Mouse (Mus musculus) MEL (cell line): ENCODE measurements at regions not wholly inside any gene's neighbourhood (a gene's known extent, or its start where the extent isn't known, plus 50 kb on each side); places are given as distances from the start of the nearest gene placed in this dataset.
A peak's percentile ranks its signal among the peaks of the same experiment; 100 is the strongest.

Source experiments
- DNase-seq: peaks from one replicate; pipeline ENCODE4 v3.0.0; 2011; ENCODE audit warnings: low read depth, low spot score
- H3K27ac ChIP-seq: 2 replicates; pipeline ENCODE4 v1.5.1; 2012; ENCODE audit warnings: low read depth, mild to moderate bottlenecking, control low read depth, low read length, moderate library complexity; ENCODE audit not compliant: control insufficient read depth
- H3K27me3 ChIP-seq, 2 experiments: fragments of 150-350 bp in 1 of 2; sonication (generic) in 1 of 2; 2 replicates each; pipeline ENCODE4 v1.6.1; 2012; ENCODE audit warnings: low read length in 2 of 2, mild to moderate bottlenecking in 2 of 2, improper control_type of control experiment in 1 of 2, moderate library complexity in 1 of 2; ENCODE audit not compliant: insufficient read depth in 2 of 2, control insufficient read depth in 1 of 2
- H3K36me3 ChIP-seq, 2 experiments: 2 replicates each; pipeline ENCODE4 v1.6.1; 2012 to 2014; ENCODE audit warnings: low read length in 2 of 2, improper control_type of control experiment in 1 of 2, inconsistent platforms in 1 of 2, mild to moderate bottlenecking in 1 of 2; ENCODE audit not compliant: insufficient read depth in 2 of 2, control insufficient read depth in 1 of 2
- H3K4me1 ChIP-seq, 2 experiments: fragments of 150-350 bp in 1 of 2; sonication (generic) in 1 of 2; 2 replicates each; pipeline ENCODE4 v1.6.1; 2012; ENCODE audit warnings: low read length in 2 of 2, improper control_type of control experiment in 1 of 2, mild to moderate bottlenecking in 1 of 2; ENCODE audit not compliant: insufficient read depth in 2 of 2, control insufficient read depth in 1 of 2
- H3K4me3 ChIP-seq, 2 experiments: fragments of 150-350 bp in 1 of 2; sonication (generic) in 1 of 2; 2 replicates each; pipeline ENCODE4 v1.5.1; 2012; ENCODE audit warnings: low read depth in 2 of 2, low read length in 2 of 2, mild to moderate bottlenecking in 2 of 2, moderate library complexity in 2 of 2, control low read depth in 1 of 2, improper control_type of control experiment in 1 of 2; ENCODE audit not compliant: control insufficient read depth in 1 of 2, insufficient read depth in 1 of 2
- H3K79me2 ChIP-seq: 2 replicates; pipeline ENCODE4 v1.6.1; 2012; ENCODE audit warnings: mild to moderate bottlenecking, low read length, moderate library complexity; ENCODE audit not compliant: control insufficient read depth, poor library complexity, insufficient read depth
- H3K9ac ChIP-seq: 2 replicates; pipeline ENCODE4 v1.6.1; 2012; ENCODE audit warnings: low read depth, mild to moderate bottlenecking, control low read depth, low read length, moderate library complexity; ENCODE audit not compliant: control insufficient read depth, poor library complexity, severe bottlenecking
- H3K9me3 ChIP-seq: fragments of 150-350 bp; sonication (generic); replicated peaks from 2 replicates; pipeline ENCODE4 v1.6.1; 2012; ENCODE audit warnings: mild to moderate bottlenecking, low read length, improper control_type of control experiment, moderate library complexity; ENCODE audit not compliant: insufficient read depth
- CHD1 ChIP-seq: IDR thresholded peaks from 2 replicates; pipeline ENCODE4 v1.6.1; 2012; ENCODE audit warnings: low read depth, mild to moderate bottlenecking, inconsistent platforms, low read length, improper control_type of control experiment
- CHD2 ChIP-seq: IDR thresholded peaks from 2 replicates; pipeline ENCODE4 v1.6.1; 2011; ENCODE audit warnings: low read length, improper control_type of control experiment
- CTCF ChIP-seq, 3 experiments: IDR thresholded peaks in 2 of 3; conservative IDR thresholded peaks in 1 of 3; 2 replicates each; pipeline ENCODE4 v1.5.1; 2011 to 2012; ENCODE audit warnings: low read length in 3 of 3, low read depth in 2 of 3, mild to moderate bottlenecking in 2 of 3, improper control_type of control experiment in 1 of 3, inconsistent platforms in 1 of 3, mixed read lengths in 1 of 3, moderate library complexity in 1 of 3; ENCODE audit not compliant: control insufficient read depth in 1 of 3, insufficient read depth in 1 of 3, poor library complexity in 1 of 3, severe bottlenecking in 1 of 3
- GABPA ChIP-seq: IDR thresholded peaks from 2 replicates; pipeline ENCODE4 v1.6.1; 2012; ENCODE audit warnings: low read depth, mild to moderate bottlenecking, inconsistent platforms, low read length, improper control_type of control experiment, moderate library complexity
- HCFC1 ChIP-seq: IDR thresholded peaks from 2 replicates; pipeline ENCODE4 v1.6.1; 2012; ENCODE audit warnings: low read depth, mild to moderate bottlenecking, inconsistent platforms, low read length, improper control_type of control experiment, moderate library complexity
- JUND ChIP-seq: IDR thresholded peaks from 2 replicates; pipeline ENCODE4 v1.6.1; 2011; ENCODE audit warnings: low read depth, mild to moderate bottlenecking, improper control_type of control experiment, low read length
- MEF2A ChIP-seq: IDR thresholded peaks from 2 replicates; pipeline ENCODE4 v1.6.1; 2014; ENCODE audit warnings: low read depth, mild to moderate bottlenecking, inconsistent platforms, low read length, improper control_type of control experiment; ENCODE audit not compliant: poor library complexity, insufficient replicate concordance, severe bottlenecking; ENCODE audit errors: extremely low read depth
- MXI1 ChIP-seq: IDR thresholded peaks from 2 replicates; pipeline ENCODE4 v1.6.1; 2011; ENCODE audit warnings: mild to moderate bottlenecking, low read depth, low read length, improper control_type of control experiment
- MYB ChIP-seq: IDR thresholded peaks from 2 replicates; pipeline ENCODE4 v1.6.1; 2011; ENCODE audit warnings: mild to moderate bottlenecking, low read depth, low read length, improper control_type of control experiment
- POLR2A ChIP-seq, 2 experiments: IDR thresholded peaks; 2 replicates each; pipeline ENCODE4 v1.6.1; 2011 to 2012; ENCODE audit warnings: low read length in 2 of 2, mild to moderate bottlenecking in 2 of 2, control low read depth in 1 of 2, improper control_type of control experiment in 1 of 2, low read depth in 1 of 2, moderate library complexity in 1 of 2; ENCODE audit not compliant: control insufficient read depth in 1 of 2, insufficient read depth in 1 of 2, poor library complexity in 1 of 2
- SIN3A ChIP-seq: IDR thresholded peaks from 2 replicates; pipeline ENCODE4 v1.6.1; 2012; ENCODE audit warnings: low read length, improper control_type of control experiment, inconsistent platforms
- SMC3 ChIP-seq: IDR thresholded peaks from 2 replicates; pipeline ENCODE4 v1.6.1; 2011; ENCODE audit warnings: low read depth, low read length, improper control_type of control experiment
- TAL1 ChIP-seq: IDR thresholded peaks from 2 replicates; pipeline ENCODE4 v1.6.1; 2012; ENCODE audit warnings: mild to moderate bottlenecking, inconsistent platforms, low read length, moderate library complexity, mixed read lengths
- TCF12 ChIP-seq: IDR thresholded peaks from 2 replicates; pipeline ENCODE4 v1.6.1; 2014; ENCODE audit warnings: low read depth, mild to moderate bottlenecking, inconsistent platforms, low read length, improper control_type of control experiment, moderate library complexity
- ZMIZ1 ChIP-seq: IDR thresholded peaks from 2 replicates; pipeline ENCODE4 v1.6.1; 2012; ENCODE audit warnings: low read depth, mild to moderate bottlenecking, inconsistent platforms, low read length, improper control_type of control experiment, moderate library complexity
- ZNF384 ChIP-seq: IDR thresholded peaks from 2 replicates; pipeline ENCODE4 v1.6.1; 2012; ENCODE audit warnings: low read depth, mild to moderate bottlenecking, inconsistent platforms, low read length, improper control_type of control experiment

GRCm38 (mm10) chr3:84382006-84382405 is 75.3 kb upstream of the Trim2 start:
- Histone ChIP-seq H3K9ac (no peak overlapping the region), H3K4me1 (peaks cover 0 to 10% of the 10 kb centered on the region in 2 experiments; a peak in 3 of 4 replicates)
- TF ChIP-seq MEF2A (no peak), ZNF384 (no peak), MYB (no peak), POLR2A (IDR thresholded peaks at IDR 0.05; ENCODE audit: control insufficient read depth in 1 of 2, insufficient read depth in 1 of 2, low read depth in 1 of 2, low read length in 2 of 2, poor library complexity in 1 of 2) (no peak), CHD2 (no peak), JUND (no peak), MXI1 (no peak), ZMIZ1 (no peak), SMC3 (no peak), HCFC1 (no peak), TAL1 (no peak), GABPA (no peak)
- TF ChIP-seq, all 39 proteins: peak for 0
- Histone ChIP-seq H3K9me3 (no peaks in the 10 kb centered on the region), H3K27me3 (no peaks in the 10 kb centered on the region), H3K4me3 (no peak overlapping the region), H3K79me2 (no peaks in the 10 kb centered on the region), H3K27ac (no peak overlapping the region), H3K36me3 (peaks cover 0 to 2% of the 10 kb centered on the region in 2 experiments; a peak in 2 of 4 replicates)
- DNase-seq, result no peak

DNA sequence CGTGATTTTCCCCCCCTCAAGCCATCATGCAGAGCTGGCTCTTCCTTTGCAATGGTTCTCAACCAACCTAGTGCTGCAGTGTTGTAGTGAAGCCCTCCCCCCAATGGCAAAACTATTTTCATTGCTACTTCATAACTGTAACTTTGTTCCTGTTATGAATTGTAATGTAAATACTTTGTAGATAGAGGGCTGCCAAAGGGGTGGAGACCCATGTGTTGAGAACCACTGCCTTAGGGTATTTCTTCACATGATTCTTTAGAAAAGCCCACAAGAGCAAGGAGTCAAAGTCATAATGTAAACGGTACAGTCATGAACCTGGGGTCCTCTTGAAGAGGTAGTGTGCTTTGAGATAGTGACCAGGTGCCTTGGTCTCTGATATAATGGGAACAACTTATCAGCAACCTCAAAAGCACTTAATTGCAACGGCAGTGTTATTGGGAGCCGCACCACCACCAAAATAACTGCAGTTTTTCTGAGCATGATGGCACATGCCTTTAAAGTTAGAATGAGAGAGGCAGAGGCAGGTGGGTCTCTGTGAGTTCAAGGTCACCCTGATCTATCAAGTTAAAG is 72.4 kb upstream of the Trim2 start:
- H3K4me1 ChIP-seq, result peaks cover 0 to 9% of the 10 kb centered on the region in 2 experiments; a peak in 3 of 4 replicates
- H3K4me3 ChIP-seq, result no peak overlapping the region
- H3K9ac ChIP-seq, result no peak overlapping the region
- H3K79me2 ChIP-seq, result no peaks in the 10 kb centered on the region
- peaks cover 0 to 2% of the 10 kb centered on the region in 2 experiments; a peak in 2 of 4 replicates for H3K36me3 ChIP-seq
- TF ChIP-seq GABPA, result no peak
- TF ChIP-seq CHD1, result no peak
- TF ChIP-seq SIN3A, result no peak
- no peak for TF ChIP-seq CTCF (IDR thresholded peaks at IDR 0.05 in 2 of 3, conservative IDR thresholded peaks at IDR 0.05 in 1 of 3; ENCODE audit: control insufficient read depth in 1 of 3, insufficient read depth in 1 of 3, low read depth in 2 of 3, low read length in 3 of 3, poor library complexity in 1 of 3, severe bottlenecking in 1 of 3)
- 0 out of 2 replicates have a peak, but pooled peaks have one; percentile 17 for TF ChIP-seq TCF12
- no peak for TF ChIP-seq POLR2A (IDR thresholded peaks at IDR 0.05; ENCODE audit: control insufficient read depth in 1 of 2, insufficient read depth in 1 of 2, low read depth in 1 of 2, low read length in 2 of 2, poor library complexity in 1 of 2)
- TF ChIP-seq SMC3, result no peak
- TF ChIP-seq, all 39 proteins: peak for 1
- Histone ChIP-seq H3K9me3 (no peaks in the 10 kb centered on the region), H3K27me3 (no peaks in the 10 kb centered on the region), H3K27ac (no peak overlapping the region)
- DNase-seq, result peak; percentile 27
